Mouse (Mus musculus) small intestine, adult 2 months (tissue): ENCODE measurements around the gene Slmap.

Source experiments
- CTCF ChIP-seq: fragments of 200-500 bp; IDR thresholded peaks from 2 replicates; pipeline ENCODE4 v1.5.1; 2012; ENCODE audit warnings: low read depth, mild to moderate bottlenecking, control low read depth, inconsistent platforms, low read length, moderate library complexity, mixed read lengths; ENCODE audit not compliant: insufficient replicate concordance, insufficient read length; ENCODE audit errors: extremely low read depth
- POLR2A ChIP-seq: fragments of 200-500 bp; IDR thresholded peaks from 2 replicates; pipeline ENCODE4 v1.6.1; 2012; ENCODE audit warnings: low read depth, mild to moderate bottlenecking, control low read depth, inconsistent platforms, low read length, moderate library complexity

DNA sequence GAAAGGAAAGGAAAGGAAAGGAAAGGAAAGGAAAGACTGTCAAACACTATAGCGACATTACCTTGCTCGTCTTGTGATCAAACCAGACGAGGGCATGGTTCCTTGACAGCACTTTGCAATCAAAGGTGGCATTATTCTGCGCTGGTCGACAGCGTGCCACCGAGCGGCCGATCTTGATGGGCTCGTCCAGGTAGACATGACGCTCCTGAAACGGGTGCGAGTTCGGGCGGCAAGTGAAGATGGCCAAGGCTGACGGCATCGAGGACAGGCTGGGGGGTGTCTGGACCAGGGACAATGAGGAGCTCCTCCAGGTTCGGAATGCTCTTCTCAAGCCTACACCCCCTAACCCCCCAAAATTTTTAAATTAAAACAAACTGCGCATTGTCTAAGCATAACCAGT lies 1.5 kb downstream of the Slmap start:
- TF ChIP-seq POLR2A: no peak
- TF ChIP-seq CTCF: no peak
